Mouse (Mus musculus): ENCODE measurements around the gene Gm17584. TPM values are rescaled to one million over a fixed set of nuclear protein-coding genes. Genes with fewer than 3 reads are reported as not detected.

Gene Gm17584
- not detected for total RNA-seq (2023)

DNA sequence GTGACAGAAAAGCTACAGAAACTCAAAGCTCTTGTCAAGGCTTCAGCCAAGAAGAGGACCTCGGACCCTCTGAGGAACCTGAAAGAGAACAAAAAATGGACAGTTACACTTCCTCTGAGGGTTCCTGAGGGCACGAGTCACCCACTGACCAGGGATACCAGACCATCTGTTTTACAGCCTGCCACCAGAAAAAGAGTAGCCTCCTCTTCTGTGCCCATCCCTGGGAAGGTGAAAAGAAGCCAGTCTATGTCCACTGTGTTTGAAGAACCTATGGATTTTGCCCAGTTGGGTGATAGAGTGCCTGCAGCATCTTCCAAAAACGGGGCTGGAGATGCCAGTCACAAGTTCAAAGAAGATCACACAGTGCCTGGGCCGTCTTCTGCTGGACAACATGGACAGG, at the start of gene Gm17584:
Gm17584 (plus strand) TSS at position 301 of the 400 bp plus-strand sequence.

Other genes with a start within 250 kb of the Gm17584 start
- not detected for gene Gm17469, start 129.3 kb downstream of the Gm17584 start, total RNA-seq (2023)

Data from neutrophil, adult 59 days (primary cell).